Mouse (Mus musculus) heart, postnatal 0 days (tissue): ENCODE results near the gene Nfe2l3. TPM values are rescaled to one million over a fixed set of nuclear protein-coding genes. Genes with fewer than 3 reads are reported as not detected.

Experiments used
- ATAC-seq: fragments of 200-750 bp; cut with Nextera tagmentation; 2 replicates; pipeline ENCODE4 v1.8.0; 2017; ENCODE audit warnings: low read depth, moderate number of reproducible peaks, moderate library complexity; ENCODE audit not compliant: insufficient read depth
- DNase-seq: peaks from one replicate; pipeline ENCODE4 v3.0.0-alpha.2; 2016; ENCODE audit warnings: low spot score
- H3K27ac ChIP-seq: fragments of 300-500 bp; sonication (generic); 2 replicates; pipeline ENCODE4 v1.5.1; 2014; ENCODE audit warnings: low read depth, mild to moderate bottlenecking
- H3K27me3 ChIP-seq: fragments of 300-500 bp; sonication (generic); 2 replicates; pipeline ENCODE4 v1.6.1; 2014; ENCODE audit warnings: low read length, mixed read lengths; ENCODE audit not compliant: control insufficient read depth, insufficient read depth
- H3K36me3 ChIP-seq: fragments of 300-500 bp; sonication (generic); replicated peaks from 2 replicates; pipeline ENCODE4 v1.6.1; 2014; ENCODE audit warnings: low read length, mixed read lengths; ENCODE audit not compliant: control insufficient read depth, insufficient read depth
- H3K4me1 ChIP-seq: fragments of 300-500 bp; sonication (generic); 2 replicates; pipeline ENCODE4 v1.6.1; 2014; ENCODE audit warnings: antibody characterized with exemption; ENCODE audit not compliant: control insufficient read depth, insufficient read depth
- H3K4me2 ChIP-seq: fragments of 300-500 bp; sonication (generic); 2 replicates; pipeline ENCODE4 v1.6.1; 2014; ENCODE audit warnings: low read depth, mild to moderate bottlenecking, low read length, moderate library complexity
- H3K4me3 ChIP-seq: fragments of 300-500 bp; sonication (generic); 2 replicates; pipeline ENCODE4 v1.5.1; 2014; ENCODE audit warnings: low read depth, low read length
- H3K9ac ChIP-seq: fragments of 300-500 bp; sonication (generic); replicated peaks from 2 replicates; pipeline ENCODE4 v1.6.1; 2014; ENCODE audit warnings: low read depth, low read length, mixed read lengths
- H3K9me3 ChIP-seq: fragments of 300-500 bp; sonication (generic); replicated peaks from 2 replicates; pipeline ENCODE4 v1.6.1; 2016; ENCODE audit warnings: low read length; ENCODE audit not compliant: control insufficient read depth
- CTCF ChIP-seq: IDR thresholded peaks from 2 replicates; pipeline ENCODE4 v1.5.1; 2016; ENCODE audit warnings: antibody characterized with exemption, control low read depth, low read depth
- EP300 ChIP-seq: IDR thresholded peaks from 2 replicates; pipeline ENCODE4 v1.6.1; 2016; ENCODE audit warnings: antibody characterized with exemption, low read depth
- WGBS: fragments of 180-500 bp; shearing (Covaris S2); extraction: QIAGEN DNeasy Blood & Tissue Kit; methylation state at CpG from one replicate; pipeline ENCODE4 v1.1.7; 2014; 5-methylcytosine and 5-hydroxymethylcytosine counted together
- polyA plus RNA-seq: library from polyadenylated mRNA; unstranded; fragments of >200 nt; fragmentation: Nextera tagmentation; extraction: Ambion mirVana; gene quantifications from 2 replicates; pipeline ENCODE4 v1.2.1, GENCODE M21; 2015
- total RNA-seq: library from RNA; depleted of rRNA; stranded (reverse); fragments of >200 nt; gene quantifications from 2 replicates; pipeline ENCODE4 v1.2.3, GENCODE M21; 2014; ENCODE audit warnings: low replicate concordance

Nfe2l3 gene
- total and polyA plus RNA-seq, 2 experiments from 2014 or later: 1.2 to 5.0 TPM

DNA sequence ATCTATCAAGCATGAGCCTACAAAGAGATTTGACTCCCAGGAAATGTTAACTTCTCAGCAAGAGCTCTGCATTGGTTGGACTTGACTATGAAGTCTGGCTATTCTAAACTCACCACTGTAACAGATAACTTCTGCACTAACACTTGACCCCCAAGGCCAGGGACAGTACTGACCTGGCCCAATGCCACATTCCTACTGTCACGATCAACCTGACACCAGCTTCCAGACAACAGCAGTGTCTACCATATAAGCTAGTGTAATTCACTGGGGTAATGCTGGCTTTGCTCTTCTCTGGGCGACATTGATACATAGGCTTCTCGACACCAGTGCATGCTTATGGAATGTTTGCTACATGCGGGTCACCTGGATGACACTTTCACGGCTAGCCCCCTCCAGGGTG lies 28.9 kb upstream of the Nfe2l3 start:
- no peak for TF ChIP-seq CTCF
- TF ChIP-seq EP300: no peak
- Histone ChIP-seq H3K27ac (no peak overlapping the region), H3K9ac (no peak overlapping the region), H3K4me1 (peaks cover 15% of the 10 kb centered on the region), H3K4me3 (no peak overlapping the region), H3K9me3 (no peaks in the 10 kb centered on the region), H3K4me2 (no peak overlapping the region), H3K36me3 (no peaks in the 10 kb centered on the region), H3K27me3 (no peaks in the 10 kb centered on the region)
- ATAC-seq: peak; percentile 54; the same call in 1 of the 2 replicates
- 51% methylated on average over 5 of the region's 5 CpGs for WGBS
- DNase-seq: no peak

DNA sequence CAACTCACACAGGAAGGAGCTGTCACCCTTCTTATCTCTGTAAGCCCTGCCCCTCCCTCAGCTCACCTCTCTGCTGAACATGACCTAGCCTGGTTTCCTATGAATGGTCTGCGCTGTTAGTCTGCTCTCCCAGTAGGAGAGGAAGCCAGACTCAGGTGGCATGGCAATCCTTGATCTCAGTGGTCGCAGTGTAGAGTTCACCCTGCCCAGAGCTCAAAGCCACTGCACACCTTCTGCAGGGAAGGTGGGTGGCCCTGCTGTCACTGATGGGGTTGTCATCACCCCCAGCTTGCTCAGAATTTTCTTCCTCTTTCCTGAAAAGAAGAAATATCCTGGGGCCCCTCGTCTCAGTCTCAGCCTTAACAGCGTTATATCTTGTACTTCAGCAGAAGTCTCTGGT lies 28.0 kb upstream of the Nfe2l3 start:
- 61% methylated on average over 4 of the region's 4 CpGs for WGBS
- DNase-seq (no peak), ATAC-seq (no peak)
- TF ChIP-seq EP300 (no peak), CTCF (no peak)
- Histone ChIP-seq H3K9me3 (no peaks in the 10 kb centered on the region), H3K4me1 (peaks cover 11% of the 10 kb centered on the region; the same call in 1 of the 2 replicates), H3K4me2 (no peak overlapping the region), H3K27ac (no peak overlapping the region), H3K36me3 (no peaks in the 10 kb centered on the region), H3K9ac (no peak overlapping the region), H3K4me3 (no peak overlapping the region), H3K27me3 (no peaks in the 10 kb centered on the region)

DNA sequence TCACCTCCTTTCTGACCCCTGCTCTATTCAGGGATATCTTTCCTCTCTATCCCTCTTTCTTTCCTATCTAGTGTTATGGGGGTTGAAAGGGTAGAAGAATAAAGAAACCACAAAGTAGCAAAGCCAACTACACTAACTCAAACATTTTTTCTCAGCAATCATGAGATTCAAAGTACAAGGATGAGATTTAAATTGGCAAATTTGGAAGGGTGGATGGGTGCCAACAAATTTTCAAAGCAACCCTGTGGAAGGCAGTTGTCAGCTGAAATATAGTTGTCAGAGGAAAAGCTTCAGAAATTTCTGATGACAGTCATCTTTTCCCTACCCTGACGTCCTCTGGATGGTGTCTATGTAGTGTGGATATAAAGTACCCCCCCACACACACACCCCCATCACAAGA lies 16.0 kb upstream of the Nfe2l3 start:
- ATAC-seq: no peak
- 52% methylated on average over 1 of the region's 1 CpGs for WGBS
- TF ChIP-seq CTCF (no peak), EP300 (no peak)

DNA sequence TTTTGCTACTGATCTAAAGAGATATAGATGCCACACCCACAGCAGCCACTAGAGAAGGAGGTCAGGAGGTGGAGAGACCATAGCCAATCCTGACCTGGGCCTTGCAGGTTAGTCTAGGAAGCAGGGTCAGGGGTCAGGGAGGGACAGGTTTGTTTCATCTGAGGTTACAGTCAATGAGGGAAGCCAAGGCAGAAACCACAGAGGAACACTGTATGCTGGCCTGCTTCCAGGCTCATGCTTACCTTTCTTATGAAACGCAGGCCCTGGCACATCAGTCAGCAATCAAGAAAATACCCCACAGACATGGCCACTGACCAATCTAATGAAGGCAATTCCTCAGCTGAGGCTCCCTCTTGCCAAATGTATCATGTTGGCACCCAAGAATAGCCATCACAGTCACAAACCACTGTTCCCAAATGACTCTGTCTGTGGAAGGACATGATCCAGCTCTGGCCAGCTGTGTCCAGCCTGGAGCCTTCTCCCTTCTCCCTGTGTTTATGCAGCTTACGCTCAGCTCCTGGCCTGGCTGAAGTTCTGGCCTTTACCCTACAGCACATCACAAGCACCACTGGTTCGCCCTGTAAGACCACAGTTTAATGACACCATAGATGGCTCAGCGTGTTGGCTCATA lies 15.0 kb upstream of the Nfe2l3 start:
- Histone ChIP-seq H3K9me3 (no peaks in the 10 kb centered on the region), H3K27me3 (no peaks in the 10 kb centered on the region), H3K4me1 (no peaks in the 10 kb centered on the region), H3K4me3 (no peak overlapping the region), H3K36me3 (no peaks in the 10 kb centered on the region), H3K9ac (no peak overlapping the region), H3K27ac (no peak overlapping the region), H3K4me2 (no peak overlapping the region)
- ATAC-seq (no peak; the same call in 1 of the 2 replicates), DNase-seq (no peak)
- TF ChIP-seq CTCF: no peak
- TF ChIP-seq EP300: no peak
- WGBS: 83% methylated on average over 4 of the region's 4 CpGs

More for the DNA sequence above, 16.0 kb upstream of the Nfe2l3 start:
- Histone ChIP-seq H3K36me3 (no peaks in the 10 kb centered on the region), H3K4me1 (no peaks in the 10 kb centered on the region), H3K9me3 (no peaks in the 10 kb centered on the region), H3K4me3 (no peak overlapping the region), H3K9ac (no peak overlapping the region), H3K27me3 (no peaks in the 10 kb centered on the region), H3K27ac (no peak overlapping the region), H3K4me2 (no peak overlapping the region)
- DNase-seq: no peak

DNA sequence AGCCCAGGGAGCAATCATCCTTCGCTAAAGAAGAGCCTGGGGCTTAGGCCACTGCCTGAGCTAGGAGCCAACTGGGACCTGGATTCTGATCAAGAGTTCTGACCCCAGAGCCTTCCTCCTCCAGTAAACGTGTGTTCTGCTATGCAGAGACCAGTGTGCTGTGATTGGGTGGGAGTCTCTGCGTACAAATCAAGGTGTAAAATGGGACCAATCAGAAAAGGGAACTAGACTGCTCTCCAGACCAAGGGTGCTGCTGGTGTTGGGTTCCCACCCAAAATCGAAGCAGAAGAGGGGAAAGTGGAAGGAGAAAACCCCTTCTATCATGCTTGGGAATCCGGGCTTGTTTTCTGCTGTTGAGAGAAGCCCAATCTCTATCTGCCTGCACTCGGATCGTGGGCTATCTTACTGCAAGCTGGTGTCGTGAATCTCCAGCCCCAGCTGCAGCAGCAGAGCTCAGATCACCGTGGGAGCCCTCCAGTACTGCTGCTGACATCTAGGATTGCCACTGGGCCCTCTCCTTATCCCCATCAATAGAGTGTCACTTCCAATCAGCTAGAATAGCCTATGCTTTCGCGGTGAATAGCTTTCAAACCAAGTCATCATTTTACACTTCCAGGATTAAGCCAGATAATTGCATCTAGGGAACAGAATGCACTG lies 8.9 kb upstream of the Nfe2l3 start:
- H3K4me1 ChIP-seq: no peaks in the 10 kb centered on the region
- H3K36me3 ChIP-seq: no peaks in the 10 kb centered on the region
- H3K9ac ChIP-seq: no peak overlapping the region
- TF ChIP-seq EP300 (no peak), CTCF (no peak)
- DNase-seq: no peak
- H3K9me3 ChIP-seq: peaks cover 4% of the 10 kb centered on the region
- no peak overlapping the region for H3K4me3 ChIP-seq
- H3K27ac ChIP-seq: no peak overlapping the region
- H3K4me2 ChIP-seq: no peak overlapping the region
- ATAC-seq: no peak
- 42% methylated on average over 11 of the region's 11 CpGs for WGBS
- no peaks in the 10 kb centered on the region for H3K27me3 ChIP-seq

DNA sequence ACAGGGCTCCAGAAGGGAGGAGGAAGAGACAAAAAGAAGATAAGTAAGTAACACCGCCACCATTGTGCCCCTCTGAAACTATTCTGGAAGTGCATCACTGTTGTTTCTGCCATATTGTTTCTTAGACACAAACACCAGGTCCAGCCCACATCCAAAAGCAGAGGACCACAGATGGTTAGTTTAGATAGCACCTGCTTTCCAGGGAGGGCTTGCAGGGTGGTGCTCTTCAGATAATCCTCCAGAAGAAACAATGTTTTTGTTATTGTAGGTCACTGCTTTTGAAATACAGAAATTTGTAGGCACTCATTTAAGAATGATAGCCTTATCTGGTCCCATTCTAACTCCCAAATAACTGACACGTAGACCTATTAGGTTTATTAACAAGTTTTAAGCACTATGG lies 7.9 kb upstream of the Nfe2l3 start:
- Histone ChIP-seq H3K4me2 (no peak overlapping the region), H3K9ac (no peak overlapping the region), H3K36me3 (no peaks in the 10 kb centered on the region), H3K9me3 (peaks cover 4% of the 10 kb centered on the region), H3K27ac (no peak overlapping the region), H3K4me3 (no peak overlapping the region), H3K4me1 (no peaks in the 10 kb centered on the region), H3K27me3 (no peaks in the 10 kb centered on the region)
- WGBS: 81% methylated on average over 2 of the region's 2 CpGs
- ATAC-seq (no peak), DNase-seq (no peak)
- TF ChIP-seq EP300 (no peak), CTCF (no peak)
